Mouse (Mus musculus) lung, postnatal 4 days (tissue): Measurements from ENCODE around the gene Nosip.
"Not testable (repeated sequence)": the region's sequence is repeated elsewhere in the genome, so short reads cannot be mapped to it uniquely, and the experiment has no call there.

Source experiments
- DNase-seq, 2 experiments: peaks; one replicate each; pipeline ENCODE4 v3.0.0; 2021

Nosip gene

GRCm38 (mm10) chr7:45062239-45062835 is at the start of gene Nosip, which contains the start of gene Prrg2:
Gene Nosip, plus strand, starts transcription at chr7:45062429.
Gene Prrg2, minus strand, starts transcription at chr7:45062677.
- peak; percentile 96 for DNase-seq

GRCm38 (mm10) chr7:45012824-45013223 is 49.4 kb upstream of the Nosip start:
- no peak for DNase-seq

- no peak for DNase-seq
Measured at GRCm38 (mm10) chr7:45013366-45014095, 48.7 kb upstream of the Nosip start.

- no peak for DNase-seq
Measured at GRCm38 (mm10) chr7:45014096-45014451, 48.2 kb upstream of the Nosip start.

GRCm38 (mm10) chr7:45015344-45015956 is 46.8 kb upstream of the Nosip start:
- no peak for DNase-seq

GRCm38 (mm10) chr7:45015957-45016612 is 46.1 kb upstream of the Nosip start, which contains the start of gene Scaf1:
Gene Scaf1, minus strand, starts transcription at chr7:45016363.
- peak; percentile 99 to 100 for DNase-seq

GRCm38 (mm10) chr7:45016761-45017160 is 45.5 kb upstream of the Nosip start:
- no peak for DNase-seq

- DNase-seq = peak; percentile 92 to 97
Measured at GRCm38 (mm10) chr7:45017242-45018061, 44.8 kb upstream of the Nosip start, which contains the start of gene Rras. Gene Rras, plus strand, starts transcription at chr7:45017961.

- peak; percentile 75 to 83 for DNase-seq
Measured at GRCm38 (mm10) chr7:45019031-45019571, 43.1 kb upstream of the Nosip start.

- no peak for DNase-seq
Measured at GRCm38 (mm10) chr7:45020225-45020624, 42.0 kb upstream of the Nosip start.

GRCm38 (mm10) chr7:45023711-45024110 is 38.5 kb upstream of the Nosip start:
- not testable (repeated sequence) for DNase-seq

- no peak for DNase-seq
Measured at GRCm38 (mm10) chr7:45024281-45025248, 37.7 kb upstream of the Nosip start.

- no peak for DNase-seq
Measured at GRCm38 (mm10) chr7:45025601-45026220, 36.5 kb upstream of the Nosip start.

- no peak for DNase-seq
Measured at GRCm38 (mm10) chr7:45026256-45026655, 36.0 kb upstream of the Nosip start.

- no peak for DNase-seq
Measured at GRCm38 (mm10) chr7:45027761-45028160, 34.5 kb upstream of the Nosip start.

- DNase-seq = no peak
Measured at GRCm38 (mm10) chr7:45028351-45028750, 33.9 kb upstream of the Nosip start.

GRCm38 (mm10) chr7:45029995-45030394 is 32.2 kb upstream of the Nosip start:
- no peak for DNase-seq

GRCm38 (mm10) chr7:45030857-45031256 is 31.4 kb upstream of the Nosip start:
- no peak for DNase-seq

- no peak for DNase-seq
Measured at GRCm38 (mm10) chr7:45033722-45034359, 28.4 kb upstream of the Nosip start.

- no peak for DNase-seq
Measured at GRCm38 (mm10) chr7:45035631-45036030, 26.6 kb upstream of the Nosip start.
